Mouse (Mus musculus) lung, embryonic 16.5 days (tissue): ENCODE data around the gene Lpcat1. TPM values are rescaled to one million over a fixed set of nuclear protein-coding genes. Genes with fewer than 3 reads are reported as not detected.

Source experiments
- ATAC-seq: fragments of 200-750 bp; cut with Nextera tagmentation; 2 replicates; pipeline ENCODE4 v1.8.0; 2017; ENCODE audit warnings: low read depth, mild to moderate bottlenecking, moderate library complexity
- H3K27ac ChIP-seq: fragments of 300-500 bp; sonication (generic); 2 replicates; pipeline ENCODE4 v1.5.1; 2014; ENCODE audit warnings: mild to moderate bottlenecking, control low read depth, low read length
- H3K27me3 ChIP-seq: fragments of 300-500 bp; sonication (generic); 2 replicates; pipeline ENCODE4 v1.6.1; 2014; ENCODE audit warnings: low read depth, low read length, mixed read lengths; ENCODE audit not compliant: control insufficient read depth, insufficient read depth
- H3K36me3 ChIP-seq: fragments of 300-500 bp; sonication (generic); 2 replicates; pipeline ENCODE4 v1.6.1; 2014; ENCODE audit warnings: low read length; ENCODE audit not compliant: control insufficient read depth, insufficient read depth
- H3K4me1 ChIP-seq: fragments of 300-500 bp; sonication (generic); replicated peaks from 2 replicates; pipeline ENCODE4 v1.6.1; 2014; ENCODE audit warnings: low read length, mixed read lengths; ENCODE audit not compliant: control insufficient read depth, insufficient read depth
- H3K4me2 ChIP-seq: fragments of 300-500 bp; sonication (generic); 2 replicates; pipeline ENCODE4 v1.6.1; 2014; ENCODE audit warnings: low read depth, low read length, control low read depth
- H3K4me3 ChIP-seq: fragments of 300-500 bp; sonication (generic); 2 replicates; pipeline ENCODE4 v1.5.1; 2014; ENCODE audit warnings: mild to moderate bottlenecking, low read length, control low read depth
- H3K9ac ChIP-seq: fragments of 300-500 bp; sonication (generic); 2 replicates; pipeline ENCODE4 v1.6.1; 2014; ENCODE audit warnings: low read length, control low read depth
- H3K9me3 ChIP-seq: fragments of 300-500 bp; sonication (generic); 2 replicates; pipeline ENCODE4 v1.6.1; 2016; ENCODE audit warnings: low read length; ENCODE audit not compliant: control insufficient read depth
- WGBS: fragments of 180-500 bp; shearing (Covaris S2); extraction: QIAGEN DNeasy Blood & Tissue Kit; methylation state at CpG from one replicate; pipeline ENCODE4 v1.1.7; 2014; 5-methylcytosine and 5-hydroxymethylcytosine counted together
- polyA plus RNA-seq: library from polyadenylated mRNA; unstranded; fragments of >200 nt; fragmentation: Nextera tagmentation; extraction: Ambion mirVana; gene quantifications from 2 replicates; pipeline ENCODE4 v1.2.1, GENCODE M21; 2015

Gene Lpcat1
- polyA plus RNA-seq, 1 experiment from 2014 or later: 119 TPM

DNA sequence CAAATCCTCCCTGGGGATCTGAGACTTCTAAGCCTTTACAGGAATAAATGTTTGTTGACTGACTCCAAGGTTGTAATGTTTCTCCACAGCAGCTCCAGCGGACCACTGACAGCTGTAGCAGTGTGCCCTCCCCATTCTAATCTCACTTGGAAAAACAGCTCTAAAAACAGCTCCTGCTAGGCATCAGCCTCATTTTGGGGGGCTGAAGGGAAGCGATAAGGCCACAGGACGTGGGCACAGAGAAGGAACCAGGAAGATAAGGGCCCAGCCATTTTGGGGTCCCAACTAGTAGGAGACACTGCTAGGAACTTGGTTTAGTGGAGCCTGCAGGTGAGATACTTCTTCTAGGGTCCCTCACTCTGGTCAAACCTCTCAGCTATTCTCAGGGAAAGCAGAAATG is 68.3 kb downstream of the Lpcat1 start:
- no peak for ATAC-seq
- H3K9me3 ChIP-seq: no peaks in the 10 kb centered on the region
- H3K4me2 ChIP-seq: no peak overlapping the region
- no peak overlapping the region for H3K27ac ChIP-seq
- H3K4me1 ChIP-seq: no peaks in the 10 kb centered on the region
- H3K9ac ChIP-seq: no peak overlapping the region
- H3K36me3 ChIP-seq: no peaks in the 10 kb centered on the region
- no peak overlapping the region for H3K4me3 ChIP-seq
- WGBS: 50% methylated on average over 3 of the region's 3 CpGs
- H3K27me3 ChIP-seq: peaks cover 32% of the 10 kb centered on the region

- Histone ChIP-seq H3K9ac (peak within 1 kb of the TSS; percentile 29), H3K4me3 (peak within 1 kb of the TSS; percentile 47), H3K4me1 (no peaks in the 10 kb centered on the region), H3K36me3 (no peaks in the 10 kb centered on the region), H3K27me3 (peaks cover 32% of the 10 kb centered on the region), H3K4me2 (peak within 1 kb of the TSS; percentile 82), H3K27ac (no peak within 1 kb of the TSS), H3K9me3 (no peaks in the 10 kb centered on the region)
- peak; percentile 90 for ATAC-seq
- WGBS: 1% methylated on average over 26 of the region's 26 CpGs
Observed at GRCm38 (mm10) chr13:73536403-73536821, 69.4 kb downstream of the Lpcat1 start, which contains the start of gene Slc6a3. TSS of gene Slc6a3 (plus strand) at chr13:73536747.

- Histone ChIP-seq H3K4me2 (peak overlapping the region; percentile 82), H3K9ac (no peak overlapping the region; the same call in 1 of the 2 replicates), H3K4me1 (no peaks in the 10 kb centered on the region), H3K9me3 (no peaks in the 10 kb centered on the region), H3K27me3 (peaks cover 32% of the 10 kb centered on the region), H3K4me3 (peak overlapping the region; percentile 47), H3K27ac (no peak overlapping the region), H3K36me3 (no peaks in the 10 kb centered on the region)
- 12% methylated on average over 13 of the region's 13 CpGs for WGBS
- 0 out of 2 replicates have a peak, but pooled peaks have one; percentile 38 for ATAC-seq
Observed at GRCm38 (mm10) chr13:73536824-73537223, 69.8 kb downstream of the Lpcat1 start.

DNA sequence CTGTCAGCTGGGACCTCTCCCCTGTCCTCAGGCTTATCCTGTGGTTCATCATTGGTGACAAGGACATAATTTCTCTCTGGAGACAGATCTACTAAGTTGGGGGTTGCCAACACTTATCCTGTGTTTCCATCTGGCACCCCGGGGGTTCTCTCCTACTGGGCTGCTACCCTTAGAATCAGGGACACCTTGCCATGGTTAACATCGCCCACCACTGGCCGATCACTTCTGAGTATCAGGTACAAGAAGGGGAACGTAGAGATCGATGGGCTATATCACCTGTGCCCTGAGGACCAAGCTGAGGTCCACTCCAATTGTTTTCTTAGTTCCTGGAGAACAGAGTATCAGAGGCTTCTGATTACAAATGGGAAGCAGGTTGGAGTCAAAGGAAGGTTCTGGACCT is 97.2 kb downstream of the Lpcat1 start:
- H3K4me2 ChIP-seq: no peak overlapping the region
- H3K4me1 ChIP-seq: no peaks in the 10 kb centered on the region
- WGBS: 76% methylated on average over 5 of the region's 5 CpGs
- no peaks in the 10 kb centered on the region for H3K9me3 ChIP-seq
- no peak overlapping the region for H3K4me3 ChIP-seq
- no peak overlapping the region for H3K9ac ChIP-seq
- no peaks in the 10 kb centered on the region for H3K36me3 ChIP-seq
- no peak for ATAC-seq
- no peaks in the 10 kb centered on the region for H3K27me3 ChIP-seq
- no peak overlapping the region for H3K27ac ChIP-seq

Other genes starting within 250 kb of the Lpcat1 start
- gene Irx4, start 206.7 kb upstream of the Lpcat1 start, polyA plus RNA-seq: 0.20 TPM in 1 of 2 replicates, not detected in the other
- gene Mrpl36, start 138.7 kb upstream of the Lpcat1 start, polyA plus RNA-seq: 122 and 124 TPM in 2 replicates
- 403 and 405 TPM in 2 replicates for gene Ndufs6, start 138.7 kb upstream of the Lpcat1 start, polyA plus RNA-seq
- gene Slc6a3, start 69.5 kb downstream of the Lpcat1 start, polyA plus RNA-seq: 0.08 and 0.18 TPM in 2 replicates
- gene Clptm1l, start 136.8 kb downstream of the Lpcat1 start, polyA plus RNA-seq: 95.8 and 105 TPM in 2 replicates
- 3.4 and 3.9 TPM in 2 replicates for gene Tert, start 159.7 kb downstream of the Lpcat1 start, polyA plus RNA-seq
- not detected in 2 replicates for gene Slc6a18, start 210.8 kb downstream of the Lpcat1 start, polyA plus RNA-seq
- gene Slc6a19, start 237.7 kb downstream of the Lpcat1 start, polyA plus RNA-seq: 0.08 TPM in 1 of 2 replicates, not detected in the other